ENCODE assay signal across 8 mouse cellular contexts in genomic region chr6:83866954-83867597, GRCm38 (mm10). TPM values are rescaled to one million over a fixed set of nuclear protein-coding genes. Genes with fewer than 3 reads are reported as not detected.
DNase-seq lines count a peak whose midpoint lies in the region; ATAC-seq lines count a peak whose summit lies in the region.

TSS of gene Zfp638 (plus strand) at chr6:83867109.

- peak; percentile 95 for DNase-seq in ZHBTc4 (ENCODE audit: low read depth, low spot score)
- peak; percentile 87 to 88 for DNase-seq in gastrocnemius, adult 8-10 months (ENCODE audit: low spot score in 2 of 2)
- DNase-seq in hindlimb bud, embryonic 11.5 days (ENCODE audit: extremely low spot score, low read depth, low spot score), result peak; percentile 42
- DNase-seq in left cerebral cortex, adult 8-10 months (ENCODE audit: low spot score in 2 of 2), result peak; percentile 90 to 95
- peak; percentile 93 to 94 for DNase-seq in right cerebral cortex, postnatal 10 days (ENCODE audit: low spot score in 2 of 2)
- DNase-seq in urinary bladder, postnatal 25 days (ENCODE audit: low spot score), result peak; percentile 92

- peaks cover 4% of the 10 kb centered on the region for H3K27me3 ChIP-seq in megakaryocyte, embryonic 14.5 days (replicated peaks)

- H3K4me1 ChIP-seq in megakaryocyte, embryonic 14.5 days, result peaks cover 27% of the 10 kb centered on the region

- peak; percentile 93 for ATAC-seq in common myeloid progenitor, adult 5-6 weeks (replicated peaks; ENCODE audit: low read depth, poor library complexity, severe bottlenecking)

- H3K9me3 ChIP-seq in megakaryocyte, embryonic 14.5 days, result peaks cover 4% of the 10 kb centered on the region; the same call in 1 of the 2 replicates

- no peaks in the 10 kb centered on the region for H3K36me3 ChIP-seq in megakaryocyte, embryonic 14.5 days (replicated peaks; ENCODE audit: low read length)

- H3K4me3 ChIP-seq in megakaryocyte, embryonic 14.5 days (replicated peaks), result peak within 1 kb of the TSS; percentile 93

RNA-seq across cellular contexts. Expression of gene Zfp638, which starts in this region (rescaled TPM):
- total RNA-seq in common myeloid progenitor, adult 5-6 weeks (2017), result 139 and 144 TPM in 2 replicates
- total RNA-seq in gastrocnemius, adult 8-10 months (2022), result 10 to 100 TPM; 32.2 to 49.2 (median 42.0) TPM
- 100 to 1,000 TPM; 115 to 139 (median 131) TPM for total RNA-seq in left cerebral cortex, adult 8-10 months (2022)
- 2.5 TPM in 1 of 2 replicates, not detected in the other for polyA plus RNA-seq in megakaryocyte, embryonic 14.5 days (2012; ENCODE audit: insufficient read depth, low replicate concordance)

Comparison
In these comparisons a context has a peak if more than half of its experiments do, and no peak if none do; other contexts are left out.
1. Peak in every context shown above with its lines: DNase-seq, ATAC-seq and H3K4me3 ChIP-seq.
2. DNase-seq: peak in every context shown above with its lines; median percentile 95 in ZHBTc4; 94 in right cerebral cortex, postnatal 10 days; 92 in left cerebral cortex, adult 8-10 months; 92 in urinary bladder, postnatal 25 days; 88 in gastrocnemius, adult 8-10 months; 42 in hindlimb bud, embryonic 11.5 days.